Mouse (Mus musculus): ENCODE measurements at regions not wholly inside any gene's neighbourhood (a gene's known extent, or its start where the extent isn't known, plus 50 kb on each side); places are given as distances from the start of the nearest gene placed in this dataset.

- DNase-seq (ENCODE audit: low read depth): no peak
Measured at GRCm38 (mm10) chr10:66802691-66803090, 293.2 kb upstream of the Jmjd1c start.

GRCm38 (mm10) chr10:66807261-66807968 is 288.5 kb upstream of the Jmjd1c start:
- DNase-seq (ENCODE audit: low read depth): peak; percentile 20

GRCm38 (mm10) chr10:66812515-66813260 is 283.2 kb upstream of the Jmjd1c start:
- DNase-seq (ENCODE audit: low read depth): no peak

GRCm38 (mm10) chr10:66813850-66814564 is 281.9 kb upstream of the Jmjd1c start:
- peak; percentile 8 for DNase-seq (ENCODE audit: low read depth)

GRCm38 (mm10) chr10:66814565-66815201 is 281.2 kb upstream of the Jmjd1c start:
- peak; percentile 64 for DNase-seq (ENCODE audit: low read depth)

- no peak for DNase-seq (ENCODE audit: low read depth)
Measured at GRCm38 (mm10) chr10:66815951-66816350, 280.0 kb upstream of the Jmjd1c start.

- DNase-seq (ENCODE audit: low read depth): no peak
Measured at GRCm38 (mm10) chr10:66816776-66817175, 279.1 kb upstream of the Jmjd1c start.

GRCm38 (mm10) chr10:66817876-66818275 is 278.0 kb upstream of the Jmjd1c start:
- DNase-seq (ENCODE audit: low read depth): no peak

GRCm38 (mm10) chr10:66819517-66819916 is 276.4 kb upstream of the Jmjd1c start:
- DNase-seq (ENCODE audit: low read depth): no peak

- no peak for DNase-seq (ENCODE audit: low read depth)
Measured at GRCm38 (mm10) chr10:66825737-66826136, 270.2 kb upstream of the Jmjd1c start.

GRCm38 (mm10) chr10:66826327-66826726 is 269.6 kb upstream of the Jmjd1c start:
- DNase-seq (ENCODE audit: low read depth): no peak

GRCm38 (mm10) chr10:66834974-66835373 is 261.0 kb upstream of the Jmjd1c start:
- DNase-seq (ENCODE audit: low read depth): no peak

GRCm38 (mm10) chr10:66839058-66839457 is 256.9 kb upstream of the Jmjd1c start:
- DNase-seq (ENCODE audit: low read depth): no peak

GRCm38 (mm10) chr10:66843258-66843657 is 252.7 kb upstream of the Jmjd1c start:
- DNase-seq (ENCODE audit: low read depth): no peak

- no peak for DNase-seq (ENCODE audit: low read depth)
Measured at GRCm38 (mm10) chr10:66848778-66849177, 247.1 kb upstream of the Jmjd1c start.

- no peak for DNase-seq (ENCODE audit: low read depth)
Measured at GRCm38 (mm10) chr10:66849681-66850080, 246.2 kb upstream of the Jmjd1c start.

GRCm38 (mm10) chr10:66850972-66851478 is 244.9 kb upstream of the Jmjd1c start:
- DNase-seq (ENCODE audit: low read depth): no peak

GRCm38 (mm10) chr10:66851841-66852240 is 244.1 kb upstream of the Jmjd1c start:
- DNase-seq (ENCODE audit: low read depth): no peak

GRCm38 (mm10) chr10:66852708-66853107 is 243.2 kb upstream of the Jmjd1c start:
- DNase-seq (ENCODE audit: low read depth): peak; percentile 37

GRCm38 (mm10) chr10:66853258-66853657 is 242.7 kb upstream of the Jmjd1c start:
- DNase-seq (ENCODE audit: low read depth): peak; percentile 76

- no peak for DNase-seq (ENCODE audit: low read depth)
Measured at GRCm38 (mm10) chr10:66854895-66855294, 241.0 kb upstream of the Jmjd1c start.

- no peak for DNase-seq (ENCODE audit: low read depth)
Measured at GRCm38 (mm10) chr10:66857330-66857729, 238.6 kb upstream of the Jmjd1c start.
